8 mouse cellular contexts compared by ENCODE assay signal in genomic region chr16:85677027-85677426, GRCm38 (mm10).
DNase-seq lines count a peak whose midpoint lies in the region; ATAC-seq and TF ChIP-seq lines count a peak whose summit lies in the region.

No protein-coding gene starts in this region.

- TF ChIP-seq EP300 in CH12.LX (IDR thresholded peaks at IDR 0.05; ENCODE audit: low read length) = no peak
- TF ChIP-seq EP300 in heart, postnatal 0 days (IDR thresholded peaks at IDR 0.05; ENCODE audit: low read depth) = no peak

- no peak; the same call in 1 of the 2 replicates for ATAC-seq in heart, postnatal 0 days (ENCODE audit: insufficient read depth, low read depth)
- peak; percentile 68 for ATAC-seq in lung, embryonic 16.5 days (ENCODE audit: low read depth)

- H3K36me3 ChIP-seq in CH12.LX (replicated peaks in 1 of 2; ENCODE audit: control insufficient read depth in 1 of 2, insufficient read depth in 1 of 2, low read length in 1 of 2) = no peaks in the 10 kb centered on the region
- H3K36me3 ChIP-seq in heart, postnatal 0 days (replicated peaks; ENCODE audit: control insufficient read depth, insufficient read depth, low read length) = no peaks in the 10 kb centered on the region
- no peaks in the 10 kb centered on the region for H3K36me3 ChIP-seq in lung, embryonic 16.5 days (ENCODE audit: control insufficient read depth, insufficient read depth, low read length)

- dilution Hi-C loops in CH12.LX (cut with MboI; ENCODE audit: extremely low pct_ligation_motif_present, extremely low pct_unique_long_range_greater_than_20kb, low sequenced_read_pairs) = no loop called here

- peaks cover 2% of the 10 kb centered on the region for H3K27me3 ChIP-seq in CH12.LX (replicated peaks)
- no peaks in the 10 kb centered on the region for H3K27me3 ChIP-seq in heart, postnatal 0 days (ENCODE audit: control insufficient read depth, insufficient read depth, low read length)
- no peaks in the 10 kb centered on the region for H3K27me3 ChIP-seq in lung, embryonic 16.5 days (ENCODE audit: control insufficient read depth, insufficient read depth, low read depth, low read length)

- DNase-seq in CH12.LX (ENCODE audit: extremely low read depth) = no peak
- DNase-seq in R1 (ENCODE audit: low read depth, low spot score) = peak; percentile 57
- peak; percentile 47 for DNase-seq in embryo, embryonic 9.5 days (ENCODE audit: extremely low spot score)
- peak; percentile 73 for DNase-seq in heart, postnatal 0 days (ENCODE audit: low spot score)
- DNase-seq in kidney, postnatal 10 days = peak; percentile 63
- peak; percentile 45 to 49 for DNase-seq in right cerebral cortex, adult 2 months (ENCODE audit: low spot score in 2 of 2)
- no peak for DNase-seq in c-Kit-positive CD71-positive TER-119-positive erythroid progenitor cells, embryonic 14.5 days (ENCODE audit: low spot score)

- no peak overlapping the region for H3K9ac ChIP-seq in CH12.LX (ENCODE audit: insufficient read depth, low read depth)
- no peak overlapping the region for H3K9ac ChIP-seq in heart, postnatal 0 days (replicated peaks; ENCODE audit: low read depth, low read length)
- H3K9ac ChIP-seq in lung, embryonic 16.5 days (ENCODE audit: low read length) = no peak overlapping the region

- TF ChIP-seq CTCF in CH12.LX (conservative IDR thresholded peaks at IDR 0.05 in 1 of 2, IDR thresholded peaks at IDR 0.05 in 1 of 2; ENCODE audit: low read depth in 2 of 2, low read length in 2 of 2) = peak in 1 of 2 experiments; percentile 69; a peak in 3 of 4 replicates
- peak; percentile 67 for TF ChIP-seq CTCF in heart, postnatal 0 days (IDR thresholded peaks at IDR 0.05; ENCODE audit: low read depth)

- no peaks in the 10 kb centered on the region for H3K79me2 ChIP-seq in CH12.LX (replicated peaks; ENCODE audit: control insufficient read depth, extremely low read depth, insufficient read depth, poor library complexity, severe bottlenecking)

- 19% methylated on average over 9 of the region's 9 CpGs for WGBS in heart, postnatal 0 days
- WGBS in lung, embryonic 16.5 days = 19% methylated on average over 9 of the region's 9 CpGs

- H3K4me2 ChIP-seq in CH12.LX (ENCODE audit: insufficient read depth, low read depth, poor library complexity, severe bottlenecking) = no peak overlapping the region
- peak overlapping the region; percentile 23; the same call in 1 of the 2 replicates for H3K4me2 ChIP-seq in heart, postnatal 0 days (ENCODE audit: low read depth, low read length)
- peak overlapping the region; percentile 16; the same call in 1 of the 2 replicates for H3K4me2 ChIP-seq in lung, embryonic 16.5 days (ENCODE audit: low read depth, low read length)

- H3K27ac ChIP-seq in CH12.LX (ENCODE audit: insufficient read depth, low read depth) = no peak overlapping the region
- no peak overlapping the region for H3K27ac ChIP-seq in heart, postnatal 0 days (ENCODE audit: low read depth)
- H3K27ac ChIP-seq in lung, embryonic 16.5 days (ENCODE audit: low read length) = no peak overlapping the region

- H3K4me1 ChIP-seq in CH12.LX (ENCODE audit: control insufficient read depth in 1 of 2, insufficient read depth in 2 of 2) = peaks cover 4 to 10% of the 10 kb centered on the region in 2 experiments
- no peaks in the 10 kb centered on the region for H3K4me1 ChIP-seq in heart, postnatal 0 days (ENCODE audit: control insufficient read depth, insufficient read depth)
- H3K4me1 ChIP-seq in lung, embryonic 16.5 days (replicated peaks; ENCODE audit: control insufficient read depth, insufficient read depth, low read length) = no peaks in the 10 kb centered on the region

- no peak for TF ChIP-seq POLR2A in CH12.LX (IDR thresholded peaks at IDR 0.05; ENCODE audit: low read depth, low read length)

- H3K4me3 ChIP-seq in CH12.LX (replicated peaks in 1 of 3; ENCODE audit: low read depth in 2 of 3, low read length in 2 of 3, poor library complexity in 1 of 3) = no peak overlapping the region
- H3K4me3 ChIP-seq in heart, postnatal 0 days (ENCODE audit: low read depth, low read length) = no peak overlapping the region
- H3K4me3 ChIP-seq in lung, embryonic 16.5 days (ENCODE audit: low read length) = no peak overlapping the region

- peak; percentile 36 for TF ChIP-seq RAD21 in CH12.LX (IDR thresholded peaks at IDR 0.05; ENCODE audit: low read depth, low read length)

- in situ Hi-C loops in CH12.LX (cut with MboI; ENCODE audit: low pct_ligation_motif_present, low pct_unique_long_range_greater_than_20kb, low sequenced_read_pairs) = loop anchor here (25.0 kb wide), 2 partner anchors 715 to 790 kb away; no protein-coding TSS in a partner anchor

- no peaks in the 10 kb centered on the region for H3K9me3 ChIP-seq in CH12.LX (replicated peaks; ENCODE audit: low read length)
- no peaks in the 10 kb centered on the region for H3K9me3 ChIP-seq in heart, postnatal 0 days (replicated peaks; ENCODE audit: control insufficient read depth, low read length)
- no peaks in the 10 kb centered on the region for H3K9me3 ChIP-seq in lung, embryonic 16.5 days (ENCODE audit: control insufficient read depth, low read length)

TF ChIP-seq in CH12.LX, 34 proteins besides CTCF, POLR2A, EP300 and RAD21:
- no peak for TF ChIP-seq NELFE (IDR thresholded peaks at IDR 0.05; ENCODE audit: low read depth, low read length)
- TF ChIP-seq USF1 (IDR thresholded peaks at IDR 0.05; ENCODE audit: low read depth, low read length) = peak; percentile 9; the same call in 1 of the 2 replicates
- TF ChIP-seq TCF12 (IDR thresholded peaks at IDR 0.05; ENCODE audit: low read depth, low read length) = 0 out of 2 replicates have a peak, but pooled peaks have one; percentile 26
- peak; percentile 100 for TF ChIP-seq BHLHE40 (IDR thresholded peaks at IDR 0.05; ENCODE audit: low read depth, low read length)
- TF ChIP-seq IRF4 (IDR thresholded peaks at IDR 0.05; ENCODE audit: low read depth, low read length) = 0 out of 2 replicates have a peak, but pooled peaks have one; percentile 13
- no peak for TF ChIP-seq JUN (IDR thresholded peaks at IDR 0.05; ENCODE audit: insufficient read depth, low read depth, low read length)
- 0 out of 2 replicates have a peak, but pooled peaks have one; percentile 13 for TF ChIP-seq MEF2A (IDR thresholded peaks at IDR 0.05; ENCODE audit: borderline replicate concordance, low read depth, low read length)
- no peak for TF ChIP-seq USF2 (conservative IDR thresholded peaks at IDR 0.05; ENCODE audit: low read depth, low read length)
- TF ChIP-seq ZC3H11A (IDR thresholded peaks at IDR 0.05; ENCODE audit: low read depth, low read length) = no peak
- TF ChIP-seq SMC3 (IDR thresholded peaks at IDR 0.05; ENCODE audit: low read depth, low read length) = peak; percentile 49
- TF ChIP-seq MYC (IDR thresholded peaks at IDR 0.05; ENCODE audit: low read depth, low read length) = peak; percentile 88
- TF ChIP-seq SIN3A (IDR thresholded peaks at IDR 0.05; ENCODE audit: low read length) = no peak
- TF ChIP-seq ETS1 (conservative IDR thresholded peaks at IDR 0.05; ENCODE audit: low read depth, low read length) = no peak
- no peak for TF ChIP-seq CHD1 (IDR thresholded peaks at IDR 0.05; ENCODE audit: low read depth, low read length)
- TF ChIP-seq KAT2A (IDR thresholded peaks at IDR 0.05; ENCODE audit: insufficient replicate concordance, low read length) = no peak
- TF ChIP-seq TBP (conservative IDR thresholded peaks at IDR 0.05; ENCODE audit: low read depth, low read length) = no peak
- TF ChIP-seq MAX (IDR thresholded peaks at IDR 0.05; ENCODE audit: low read length) = peak; percentile 87
- TF ChIP-seq MXI1 (IDR thresholded peaks at IDR 0.05; ENCODE audit: low read depth, low read length) = no peak
- 0 out of 2 replicates have a peak, but pooled peaks have one; percentile 21 for TF ChIP-seq CHD2 (IDR thresholded peaks at IDR 0.05; ENCODE audit: low read length)

Comparison
In these comparisons a context has a peak if more than half of its experiments do, and no peak if none do; other contexts are left out.
1. DNase-seq: peak in R1 (single experiment), embryo, embryonic 9.5 days (single experiment), heart, postnatal 0 days (single experiment), kidney, postnatal 10 days (single experiment) and right cerebral cortex, adult 2 months (2 of 2); none in CH12.LX (single experiment) and c-Kit-positive CD71-positive TER-119-positive erythroid progenitor cells, embryonic 14.5 days (single experiment).